Mouse (Mus musculus) left cerebral cortex, postnatal 10 days (tissue): ENCODE results near the gene Cyb561d1. TPM values are rescaled to one million over a fixed set of nuclear protein-coding genes. Genes with fewer than 3 reads are reported as not detected.
"Not testable (repeated sequence)": the region's sequence is repeated elsewhere in the genome, so short reads cannot be mapped to it uniquely, and the experiment has no call there.

Source experiments
- DNase-seq, 2 experiments: peaks; one replicate each; pipeline ENCODE4 v3.0.0; 2021 to 2022; ENCODE audit warnings: low spot score in 2 of 2, mixed read lengths in 1 of 2; ENCODE audit errors: extremely low spot score in 1 of 2
- intact Hi-C: fragments of 180-260 bp; cut with DNase I; formaldehyde crosslinking; loops from one replicate; pipeline ENCODE4 v1.15.1; 2025
- total RNA-seq, 2 experiments: library from RNA; stranded (reverse); gene quantifications; 2 replicates each; pipeline ENCODE4 v1.2.3; 2021

Gene Cyb561d1
- total RNA-seq, result 10 to 100 TPM; 11.0 to 12.7 TPM

- DNase-seq, result peak; percentile 82 to 94
- intact Hi-C loops, result loop anchor here (5.0 kb wide), 1 partner anchor 38 kb away; no protein-coding TSS in a partner anchor
Observed at GRCm38 (mm10) chr3:108200329-108201323, at the start of gene Cyb561d1. Cyb561d1 (minus strand) TSS chr3:108201212.

- intact Hi-C loops, result no loop called here
- DNase-seq, result no peak
Observed at GRCm38 (mm10) chr3:108246857-108247256, 45.8 kb upstream of the Cyb561d1 start.

- no peak for DNase-seq
- intact Hi-C loops, result no loop called here
Observed at GRCm38 (mm10) chr3:108241243-108241839, 40.3 kb upstream of the Cyb561d1 start.

- DNase-seq, intact Hi-C loops: not testable (repeated sequence)
Observed at GRCm38 (mm10) chr3:108237474-108238102, 36.6 kb upstream of the Cyb561d1 start.

GRCm38 (mm10) chr3:108231646-108232045 is 30.6 kb upstream of the Cyb561d1 start:
- no peak for DNase-seq
- intact Hi-C loops, result no loop called here

GRCm38 (mm10) chr3:108227521-108227920 is 26.5 kb upstream of the Cyb561d1 start:
- intact Hi-C loops, result no loop called here
- no peak for DNase-seq

- DNase-seq, result peak in 1 of 2 experiments; percentile 53
- intact Hi-C loops, result no loop called here
Observed at GRCm38 (mm10) chr3:108226558-108227350, 25.7 kb upstream of the Cyb561d1 start, which contains the start of gene Sypl2. Sypl2 (minus strand) TSS chr3:108226648.

- DNase-seq, result no peak
- intact Hi-C loops, result no loop called here
Observed at GRCm38 (mm10) chr3:108225711-108226557, 24.9 kb upstream of the Cyb561d1 start.

- DNase-seq, result no peak
- intact Hi-C loops, result no loop called here
Observed at GRCm38 (mm10) chr3:108220661-108221060, 19.6 kb upstream of the Cyb561d1 start.

- DNase-seq, result no peak
- intact Hi-C loops, result loop anchor here (5.0 kb wide), 1 partner anchor 43 kb away; the partner anchor contains the start of gene Psma5
Observed at GRCm38 (mm10) chr3:108214734-108215133, 13.7 kb upstream of the Cyb561d1 start.

- intact Hi-C loops, result loop anchor here (5.0 kb wide), 1 partner anchor 45 kb away; the partner anchor contains the start of gene Psma5
- DNase-seq, result peak in 1 of 2 experiments; percentile 30
Observed at GRCm38 (mm10) chr3:108212406-108212805, 11.4 kb upstream of the Cyb561d1 start.

- DNase-seq, result peak in 1 of 2 experiments; percentile 24
- intact Hi-C loops, result loop anchor here (5.0 kb wide), 1 partner anchor 45 kb away; the partner anchor contains the start of gene Psma5
Observed at GRCm38 (mm10) chr3:108211845-108212244, 10.8 kb upstream of the Cyb561d1 start.

- DNase-seq, result peak in 1 of 2 experiments; percentile 73
- intact Hi-C loops, result loop anchor here (5.0 kb wide), 1 partner anchor 47 kb away; the partner anchor contains the start of gene Psma5
Observed at GRCm38 (mm10) chr3:108210771-108211139, 9.7 kb upstream of the Cyb561d1 start, which contains the start of gene Atxn7l2. Atxn7l2 (minus strand) TSS chr3:108210934.

GRCm38 (mm10) chr3:108209946-108210770 is 9.1 kb upstream of the Cyb561d1 start:
- intact Hi-C loops, result loop anchor here (5.0 kb wide), 1 partner anchor 47 kb away; the partner anchor contains the start of gene Psma5

GRCm38 (mm10) chr3:108209536-108209935 is 8.5 kb upstream of the Cyb561d1 start:
- intact Hi-C loops, result no loop called here
- DNase-seq, result no peak

More at GRCm38 (mm10) chr3:108209946-108210770, 9.1 kb upstream of the Cyb561d1 start:
- DNase-seq, result peak; percentile 94 to 97

GRCm38 (mm10) chr3:108209001-108209400 is 8.0 kb upstream of the Cyb561d1 start:
- intact Hi-C loops, result no loop called here
- DNase-seq, result no peak
